Mouse (Mus musculus) liver, adult 2 months (tissue): Measurements from ENCODE around the gene Trub2. TPM values are rescaled to one million over a fixed set of nuclear protein-coding genes. Genes with fewer than 3 reads are reported as not detected.
A peak's percentile ranks its signal among the peaks of the same experiment; 100 is the strongest.

Experiments
- DNase-seq: peaks from one replicate; pipeline ENCODE4 v3.0.0-alpha.2; 2011; ENCODE audit warnings: low read depth, low spot score; ENCODE audit errors: extremely low read depth
- H3K27ac ChIP-seq: fragments of 200-500 bp; replicated peaks from 2 replicates; pipeline ENCODE4 v1.5.1; 2012; ENCODE audit warnings: low read depth, mild to moderate bottlenecking, control low read depth, inconsistent platforms, low read length; ENCODE audit not compliant: insufficient read depth
- H3K27me3 ChIP-seq: fragments of 200-500 bp; 2 replicates; pipeline ENCODE4 v1.6.1; 2012; ENCODE audit warnings: mild to moderate bottlenecking, moderate library complexity, low read length, inconsistent platforms; ENCODE audit not compliant: control insufficient read depth, insufficient read depth
- H3K36me3 ChIP-seq: fragments of 200-500 bp; 2 replicates; pipeline ENCODE4 v1.6.1; 2012; ENCODE audit warnings: low read length, inconsistent platforms; ENCODE audit not compliant: control insufficient read depth, insufficient read depth
- H3K4me1 ChIP-seq: fragments of 200-500 bp; 2 replicates; pipeline ENCODE4 v1.6.1; 2011; ENCODE audit warnings: low read length; ENCODE audit not compliant: control insufficient read depth, insufficient read depth
- H3K4me3 ChIP-seq: fragments of 200-500 bp; 2 replicates; pipeline ENCODE4 v1.5.1; 2011; ENCODE audit warnings: low read depth, mild to moderate bottlenecking, control low read depth, low read length, moderate library complexity; ENCODE audit not compliant: insufficient read depth
- H3K79me2 ChIP-seq: fragments of 200-500 bp; 2 replicates; pipeline ENCODE4 v1.6.1; 2012; ENCODE audit warnings: inconsistent platforms, mild to moderate bottlenecking, low read length, moderate library complexity; ENCODE audit not compliant: control insufficient read depth, insufficient read depth
- H3K9ac ChIP-seq: fragments of 200-500 bp; 2 replicates; pipeline ENCODE4 v1.6.1; 2012; ENCODE audit warnings: low read depth, mild to moderate bottlenecking, control low read depth, inconsistent platforms, low read length
- CTCF ChIP-seq: fragments of 200-500 bp; IDR thresholded peaks from 2 replicates; pipeline ENCODE4 v1.5.1; 2011; ENCODE audit warnings: low read depth, low read length, control low read depth
- POLR2A ChIP-seq: fragments of 200-500 bp; IDR thresholded peaks from 2 replicates; pipeline ENCODE4 v1.6.1; 2011; ENCODE audit warnings: low read length, control low read depth; ENCODE audit not compliant: insufficient read depth; ENCODE audit errors: extremely low read depth
- WGBS: fragments of 180-500 bp; shearing (Covaris S2); methylation state at CpG from one replicate; pipeline ENCODE4 v1.1.7; 2018; 5-methylcytosine and 5-hydroxymethylcytosine counted together
- polyA plus RNA-seq: library from polyadenylated mRNA; depleted of rRNA; stranded (reverse); fragments of >200 nt; gene quantifications from 2 replicates; pipeline ENCODE4 v1.2.3, GENCODE M21; 2012
- total RNA-seq: library from RNA; depleted of rRNA; stranded (reverse); fragments of >200 nt; gene quantifications from 2 replicates; pipeline ENCODE4 v1.2.3, GENCODE M21; 2014

Gene Trub2
- total and polyA plus RNA-seq, 2 experiments = 10.2 to 19.7 TPM

DNA sequence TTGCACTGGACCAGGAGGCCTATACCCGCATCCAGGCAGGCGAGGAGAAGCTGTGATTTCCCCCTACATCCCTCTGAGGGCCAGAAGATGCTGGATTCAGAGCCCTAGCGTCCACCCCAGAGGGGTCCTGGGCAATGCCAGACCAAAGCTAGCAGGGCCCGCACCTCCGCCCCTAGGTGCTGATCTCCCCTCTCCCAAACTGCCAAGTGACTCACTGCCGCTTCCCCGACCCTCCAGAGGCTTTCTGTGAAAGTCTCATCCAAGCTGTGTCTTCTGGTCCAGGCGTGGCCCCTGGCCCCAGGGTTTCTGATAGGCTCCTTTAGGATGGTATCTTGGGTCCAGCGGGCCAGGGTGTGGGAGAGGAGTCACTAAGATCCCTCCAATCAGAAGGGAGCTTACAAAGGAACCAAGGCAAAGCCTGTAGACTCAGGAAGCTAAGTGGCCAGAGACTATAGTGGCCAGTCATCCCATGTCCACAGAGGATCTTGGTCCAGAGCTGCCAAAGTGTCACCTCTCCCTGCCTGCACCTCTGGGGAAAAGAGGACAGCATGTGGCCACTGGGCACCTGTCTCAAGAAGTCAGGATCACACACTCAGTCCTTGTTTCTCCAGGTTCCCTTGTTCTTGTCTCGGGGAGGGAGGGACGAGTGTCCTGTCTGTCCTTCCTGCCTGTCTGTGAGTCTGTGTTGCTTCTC, 27.5 kb upstream of the Trub2 start:
- TF ChIP-seq CTCF (no peak), POLR2A (no peak)
- Histone ChIP-seq H3K36me3 (peaks cover 4% of the 10 kb centered on the region), H3K27ac (no peak overlapping the region), H3K79me2 (no peaks in the 10 kb centered on the region), H3K9ac (no peak overlapping the region), H3K4me1 (no peaks in the 10 kb centered on the region), H3K4me3 (no peak overlapping the region), H3K27me3 (no peaks in the 10 kb centered on the region)
- 89% methylated on average over 11 of the region's 11 CpGs for WGBS
- no peak for DNase-seq

DNA sequence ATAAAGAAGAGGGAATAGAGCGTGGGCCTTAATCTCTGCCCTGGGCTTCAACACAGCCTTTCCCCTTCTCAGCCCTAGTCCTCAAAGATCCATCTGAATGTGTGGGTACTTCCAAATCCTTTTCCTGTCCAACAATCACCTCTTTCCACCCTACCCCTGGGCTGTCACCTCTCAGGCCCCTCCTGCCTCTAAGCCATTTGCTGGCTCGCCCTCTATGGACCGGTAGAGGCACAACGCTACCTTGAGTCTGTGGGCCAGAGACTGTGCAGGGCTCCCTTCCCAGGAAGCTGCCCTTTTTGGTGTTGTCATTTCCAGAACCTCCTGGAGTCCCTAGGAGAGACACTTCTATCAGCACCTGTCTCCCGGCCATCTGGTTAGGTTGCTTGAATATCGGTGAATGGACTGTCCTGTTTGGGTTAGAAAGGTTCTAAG, 15.1 kb upstream of the Trub2 start:
- 44% methylated on average over 6 of the region's 6 CpGs for WGBS
- H3K27me3 ChIP-seq = no peaks in the 10 kb centered on the region
- H3K4me1 ChIP-seq = peaks cover 8% of the 10 kb centered on the region; the same call in 1 of the 2 replicates
- peak overlapping the region; percentile 91 for H3K9ac ChIP-seq
- DNase-seq = peak; percentile 12
- H3K27ac ChIP-seq = no peak overlapping the region
- H3K36me3 ChIP-seq = peaks cover 2% of the 10 kb centered on the region; the same call in 1 of the 2 replicates
- no peak overlapping the region for H3K4me3 ChIP-seq
- TF ChIP-seq CTCF = peak; percentile 53
- no peak for TF ChIP-seq POLR2A
- H3K79me2 ChIP-seq = no peaks in the 10 kb centered on the region; the same call in 1 of the 2 replicates

DNA sequence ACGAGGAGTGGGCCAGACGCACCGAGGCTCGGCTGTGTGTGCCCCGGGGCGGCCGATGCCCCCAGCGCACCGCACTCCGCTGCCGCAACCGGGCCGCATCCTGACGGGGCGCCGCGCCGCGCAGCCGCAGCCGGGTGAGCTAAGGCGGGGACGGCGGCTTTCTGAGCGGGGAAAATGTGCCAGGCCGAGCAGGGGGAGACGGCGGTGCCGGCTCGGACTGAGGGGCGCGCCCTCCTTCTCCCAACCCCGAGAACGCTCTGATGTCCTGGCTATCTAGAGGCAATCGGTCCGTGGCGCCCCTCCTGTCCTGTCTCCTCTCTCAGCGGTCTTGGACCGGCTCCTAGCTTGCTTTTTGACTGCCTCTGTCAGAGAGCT, 14.5 kb upstream of the Trub2 start:
- H3K4me3 ChIP-seq = peak overlapping the region; percentile 86
- peaks cover 8% of the 10 kb centered on the region; the same call in 1 of the 2 replicates for H3K4me1 ChIP-seq
- peak overlapping the region; percentile 91 for H3K9ac ChIP-seq
- H3K27me3 ChIP-seq = no peaks in the 10 kb centered on the region
- no peak for DNase-seq
- 1% methylated on average over 39 of the region's 39 CpGs for WGBS
- TF ChIP-seq CTCF (no peak), POLR2A (no peak)
- H3K79me2 ChIP-seq = no peaks in the 10 kb centered on the region; the same call in 1 of the 2 replicates
- H3K27ac ChIP-seq = no peak overlapping the region
- H3K36me3 ChIP-seq = peaks cover 2% of the 10 kb centered on the region; the same call in 1 of the 2 replicates

DNA sequence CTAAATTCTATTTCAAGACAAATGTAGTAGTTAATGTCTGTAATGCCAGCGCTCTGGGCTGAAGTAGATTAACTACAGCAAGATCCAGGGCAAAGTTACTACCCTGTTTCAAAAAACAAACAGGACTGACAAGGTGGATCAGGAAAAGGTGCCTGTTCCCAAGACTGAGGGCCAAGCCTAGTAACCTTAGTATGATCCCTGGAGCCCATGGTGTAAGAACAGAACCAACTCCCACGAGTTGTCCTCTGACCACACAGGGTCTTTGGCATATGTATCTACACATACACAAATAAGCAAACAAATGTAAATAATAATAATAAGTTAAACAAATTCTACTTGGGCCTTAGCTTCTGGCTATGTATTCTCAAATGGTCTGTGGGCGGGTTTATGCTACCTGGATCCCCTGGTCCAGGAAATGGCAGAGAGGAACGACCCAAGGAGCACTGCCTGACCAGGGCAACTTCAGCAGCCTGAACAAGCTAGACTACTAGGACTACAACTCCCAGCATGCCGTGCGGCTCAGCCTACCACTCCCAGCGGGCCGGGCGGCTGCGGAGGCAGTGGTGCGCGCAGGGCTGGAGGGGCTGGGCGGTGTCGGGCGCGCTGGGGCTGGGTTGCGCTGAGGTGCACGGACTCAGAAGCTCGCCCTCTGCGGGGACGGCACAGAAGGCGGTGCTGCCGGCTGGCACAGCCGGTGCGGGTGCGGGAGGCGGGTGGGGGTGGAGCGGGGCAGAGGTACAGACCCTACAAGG, 13.9 kb upstream of the Trub2 start, which contains the start of gene Slc27a4:
Gene Slc27a4, plus strand, starts transcription at position 560 of the 752 bp plus-strand sequence.
- peaks cover 8% of the 10 kb centered on the region; the same call in 1 of the 2 replicates for H3K4me1 ChIP-seq
- peak within 1 kb of the TSS; percentile 91 for H3K9ac ChIP-seq
- H3K27me3 ChIP-seq = no peaks in the 10 kb centered on the region
- peak within 1 kb of the TSS; percentile 86 for H3K4me3 ChIP-seq
- H3K36me3 ChIP-seq = peaks cover 2% of the 10 kb centered on the region; the same call in 1 of the 2 replicates
- WGBS = 2% methylated on average over 28 of the region's 28 CpGs
- TF ChIP-seq POLR2A (peak; percentile 71), CTCF (0 out of 2 replicates have a peak, but pooled peaks have one; percentile 17)
- H3K79me2 ChIP-seq = no peaks in the 10 kb centered on the region; the same call in 1 of the 2 replicates
- no peak within 1 kb of the TSS for H3K27ac ChIP-seq
- DNase-seq = peak; percentile 87

DNA sequence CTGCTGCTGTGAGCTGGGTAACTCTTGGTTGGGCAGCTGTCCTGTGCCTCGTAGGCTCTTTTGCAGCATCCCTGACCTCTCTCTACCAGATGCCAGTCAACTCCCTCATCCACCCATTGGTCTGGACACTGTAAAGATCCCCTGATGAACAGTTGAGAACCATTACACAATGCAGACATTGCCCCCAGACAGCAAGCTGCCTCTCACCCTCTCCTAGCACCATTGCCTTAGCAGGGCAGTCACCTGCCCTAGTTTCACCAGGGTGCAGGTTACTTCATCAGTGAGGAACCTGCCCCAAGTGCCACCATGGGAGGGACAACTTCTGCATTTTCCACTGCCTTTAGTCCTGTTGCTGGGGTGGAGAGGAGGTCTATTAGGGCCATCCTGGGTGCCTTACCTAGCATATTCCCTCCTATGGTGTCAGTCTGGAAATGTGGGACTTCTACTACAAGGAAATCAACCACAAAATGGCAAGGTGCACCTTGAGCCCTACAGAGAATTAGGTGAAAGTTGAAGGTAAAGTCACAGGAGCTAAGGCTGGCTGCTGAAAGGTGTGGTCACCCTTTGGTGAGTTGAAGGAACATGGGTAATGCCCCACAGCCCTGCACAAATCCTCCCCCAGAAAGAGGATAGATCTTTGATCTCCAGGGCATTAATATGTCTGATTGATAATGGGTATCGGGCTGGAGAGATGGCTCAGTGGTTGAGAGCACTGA, 4.6 kb upstream of the Trub2 start:
- no peak for TF ChIP-seq POLR2A
- TF ChIP-seq CTCF = no peak
- no peak overlapping the region for H3K27ac ChIP-seq
- no peaks in the 10 kb centered on the region for H3K79me2 ChIP-seq
- H3K9ac ChIP-seq = no peak overlapping the region
- H3K27me3 ChIP-seq = no peaks in the 10 kb centered on the region
- no peak overlapping the region for H3K4me3 ChIP-seq
- H3K4me1 ChIP-seq = no peaks in the 10 kb centered on the region; the same call in 1 of the 2 replicates
- no peak for DNase-seq
- 96% methylated on average over 2 of the region's 2 CpGs for WGBS
- H3K36me3 ChIP-seq = no peaks in the 10 kb centered on the region
